Mouse (Mus musculus): ENCODE results near the gene Poldip3.
A peak's percentile ranks its signal among the peaks of the same experiment; 100 is the strongest.

- TF ChIP-seq EP300 (IDR thresholded peaks at IDR 0.05; ENCODE audit: low read length) = peak; percentile 63; the same call in 1 of the 2 replicates
- TF ChIP-seq JUND (conservative IDR thresholded peaks at IDR 0.05; ENCODE audit: low read depth, low read length) = no peak
- TF ChIP-seq MAX (IDR thresholded peaks at IDR 0.05; ENCODE audit: low read length) = no peak; the same call in 1 of the 2 replicates
Observed at GRCm38 (mm10) chr15:83158587-83159160, 9.5 kb upstream of the Poldip3 start.

All from CH12.LX (cell line).